ENCODE assay signal across 9 mouse cellular contexts in the genomic region with DNA sequence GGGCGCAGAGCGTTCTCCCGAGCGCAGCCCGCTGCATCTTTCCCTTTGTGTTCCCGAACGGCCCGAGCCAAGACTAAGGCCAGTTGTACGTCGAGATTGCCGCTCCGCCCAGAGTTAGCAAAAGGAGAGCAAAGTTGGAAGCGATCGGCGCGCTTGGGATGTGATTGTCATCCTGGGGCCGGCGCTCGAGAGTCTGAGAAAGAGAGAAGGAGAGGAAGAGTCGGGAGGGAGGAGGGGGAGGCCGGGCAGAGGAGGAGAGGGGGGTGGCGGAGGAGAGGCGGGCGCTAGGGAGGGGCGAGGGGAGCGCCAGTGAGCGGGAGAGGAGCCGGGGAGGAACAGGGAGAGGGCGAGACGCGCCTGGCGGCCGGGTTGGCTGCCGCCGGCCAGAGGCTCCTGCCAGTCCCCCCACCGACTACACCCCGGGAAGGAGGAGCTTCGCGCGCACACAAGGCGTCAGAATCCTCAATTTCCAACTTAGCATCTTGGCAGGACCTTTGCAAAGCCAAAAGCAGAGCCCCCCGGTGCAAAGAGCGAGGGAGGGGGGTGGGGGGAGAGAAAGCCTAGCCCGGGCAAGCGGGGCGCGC. TPM values are rescaled to one million over a fixed set of nuclear protein-coding genes. Genes with fewer than 3 reads are reported as not detected.
A peak's percentile ranks its signal among the peaks of the same experiment; 100 is the strongest.
DNase-seq lines count a peak whose midpoint lies in the region; ATAC-seq and TF ChIP-seq lines count a peak whose summit lies in the region.
"Had no signal": no experiment of that assay in that cellular context is flagged by ENCODE, and none has a peak within 500 bp of the region (broad histone marks: within the 10 kb centered on the region; RNA-seq: fewer than 3 reads in every experiment).

Gene Irx5, plus strand, starts transcription at position 228 of the 584 bp plus-strand sequence.

- no peaks in the 10 kb centered on the region for H3K9me3 ChIP-seq in lung, embryonic 14.5 days (ENCODE audit: low read depth, low read length)

- no peak for TF ChIP-seq EP300 in heart, adult 2 months (IDR thresholded peaks at IDR 0.05; ENCODE audit: insufficient read depth, low read depth, low read length)

- intact Hi-C loops in heart, adult 2 months (cut with DNase I), result loop anchor here (2.0 to 5.0 kb wide), 5 partner anchors 559 to 1045 kb away; partner anchors contain the start of genes Fto and Rpgrip1l

- H3K4me3 ChIP-seq in heart, adult 2 months, result peak within 1 kb of the TSS; percentile 96
- H3K4me3 ChIP-seq in lung, embryonic 14.5 days (ENCODE audit: low read depth, low read length), result peak within 1 kb of the TSS; percentile 61

- TF ChIP-seq CTCF in heart, adult 2 months (IDR thresholded peaks at IDR 0.05), result peak; percentile 34
- TF ChIP-seq CTCF in lung, embryonic 14.5 days (IDR thresholded peaks at IDR 0.05; ENCODE audit: low read depth), result 0 out of 2 replicates have a peak, but pooled peaks have one; percentile 25

- no peaks in the 10 kb centered on the region for H3K36me3 ChIP-seq in heart, adult 2 months (ENCODE audit: control insufficient read depth, insufficient read depth, low read length)
- peaks cover 12% of the 10 kb centered on the region; the same call in 1 of the 2 replicates for H3K36me3 ChIP-seq in lung, embryonic 14.5 days (ENCODE audit: insufficient read depth)

- H3K4me2 ChIP-seq in lung, embryonic 14.5 days, result peak within 1 kb of the TSS; percentile 78

- peak; percentile 55 for ATAC-seq in lung, embryonic 14.5 days (ENCODE audit: insufficient read depth)
- ATAC-seq in megakaryocyte progenitor cell, adult 5-6 weeks (replicated peaks; ENCODE audit: poor library complexity), result no peak

- under 1% methylated on average over 43 of the region's 47 CpGs for WGBS in heart, adult 2 months
- 1% methylated on average over 47 of the region's 47 CpGs for WGBS in lung, embryonic 14.5 days

- H3K79me2 ChIP-seq in heart, adult 2 months (replicated peaks; ENCODE audit: control insufficient read depth, insufficient read depth, low read length), result no peaks in the 10 kb centered on the region

- H3K27ac ChIP-seq in heart, adult 2 months, result peak within 1 kb of the TSS; percentile 85
- H3K27ac ChIP-seq in lung, embryonic 14.5 days (ENCODE audit: low read depth), result peak within 1 kb of the TSS; percentile 97

- peak; percentile 37 for TF ChIP-seq POLR2A in heart, adult 2 months (IDR thresholded peaks at IDR 0.05; ENCODE audit: insufficient read depth, low read depth, low read length)

- H3K4me1 ChIP-seq in heart, adult 2 months (ENCODE audit: control insufficient read depth, insufficient read depth, low read length), result no peaks in the 10 kb centered on the region
- H3K4me1 ChIP-seq in lung, embryonic 14.5 days (ENCODE audit: insufficient read depth), result no peaks in the 10 kb centered on the region

- peak; percentile 32 for DNase-seq in urinary bladder, adult 2 months (ENCODE audit: low spot score)
- no peak for DNase-seq in urinary bladder, postnatal 4 days (ENCODE audit: low spot score in 2 of 2)
- peak; percentile 92 for DNase-seq in embryo, embryonic 10.5 days (ENCODE audit: low spot score)
- peak; percentile 81 to 88 for DNase-seq in heart, adult 2 months
- DNase-seq in kidney, adult 18-20 months, result peak; percentile 75
- DNase-seq in lung, embryonic 14.5 days, result peak; percentile 84
- peak; percentile 82 for DNase-seq in retina, embryonic 14.5 days (ENCODE audit: low spot score)

- H3K9ac ChIP-seq in heart, adult 2 months (ENCODE audit: low read depth, low read length), result peak within 1 kb of the TSS; percentile 89
- H3K9ac ChIP-seq in lung, embryonic 14.5 days, result peak within 1 kb of the TSS; percentile 86

- peaks cover 30% of the 10 kb centered on the region for H3K27me3 ChIP-seq in heart, adult 2 months (ENCODE audit: control insufficient read depth, insufficient read depth, low read length)
- H3K27me3 ChIP-seq in lung, embryonic 14.5 days (ENCODE audit: insufficient read depth, low read length), result peaks cover 85% of the 10 kb centered on the region

RNA-seq across cellular contexts. Expression of gene Irx5, which starts in this region (rescaled TPM):
- 0.14 and 0.19 TPM in 2 replicates for polyA plus RNA-seq in urinary bladder, adult 2 months (2012; rRNA removed)
- total RNA-seq in heart, adult 2 months (2021), result 10 to 100 TPM in 1 of 2 experiments, 1 to 10 TPM in 1; 6.2 to 11.5 TPM
- polyA plus RNA-seq in heart, adult 2 months (2012; rRNA removed), result 3.7 and 5.7 TPM in 2 replicates
- 18.5 and 22.4 TPM in 2 replicates for polyA plus RNA-seq in lung, embryonic 14.5 days (2014; fragmentation: Nextera tagmentation; extraction: Ambion mirVana)
- not detected in 2 replicates for total RNA-seq in megakaryocyte progenitor cell, adult 5-6 weeks (2015)
- total RNA-seq in megakaryocyte progenitor cell, adult 5-6 weeks (2017), result not detected in 2 replicates
- total RNA-seq: common myeloid progenitor, adult 5-6 weeks had no signal

Comparison
In these comparisons a context has a peak if more than half of its experiments do, and no peak if none do; other contexts are left out.
1. RNA of gene Irx5 (total RNA-seq): 6.2 to 11.5 TPM in heart, adult 2 months; not detected in megakaryocyte progenitor cell, adult 5-6 weeks; every median in the first group is over 4 times any median in the second.
2. Peak in DNase-seq in urinary bladder, adult 2 months; RNA of the gene not detected or under 1 TPM.
3. DNase-seq: peak in embryo, embryonic 10.5 days (single experiment), heart, adult 2 months (2 of 2), kidney, adult 18-20 months (single experiment), lung, embryonic 14.5 days (single experiment) and retina, embryonic 14.5 days (single experiment); none in urinary bladder, postnatal 4 days (0 of 2).